Mouse (Mus musculus) liver, embryonic 12.5 days (tissue): ENCODE measurements around the gene Emilin2. TPM values are rescaled to one million over a fixed set of nuclear protein-coding genes. Genes with fewer than 3 reads are reported as not detected.
"Not testable (repeated sequence)": the region's sequence is repeated elsewhere in the genome, so short reads cannot be mapped to it uniquely, and the experiment has no call there.

Experiments
- ATAC-seq: fragments of 200-750 bp; cut with Nextera tagmentation; 2 replicates; pipeline ENCODE4 v1.8.0; 2017; ENCODE audit warnings: moderate number of reproducible peaks, mild to moderate bottlenecking, moderate library complexity
- H3K27ac ChIP-seq: fragments of 300-500 bp; sonication (generic); 2 replicates; pipeline ENCODE4 v1.5.1; 2016; ENCODE audit warnings: mild to moderate bottlenecking
- H3K27me3 ChIP-seq: fragments of 300-500 bp; sonication (generic); replicated peaks from 2 replicates; pipeline ENCODE4 v1.6.1; 2016; ENCODE audit warnings: mild to moderate bottlenecking, moderate library complexity
- H3K36me3 ChIP-seq: fragments of 300-500 bp; sonication (generic); 2 replicates; pipeline ENCODE4 v1.6.1; 2016; ENCODE audit warnings: mild to moderate bottlenecking, moderate library complexity
- H3K4me1 ChIP-seq: fragments of 300-500 bp; sonication (generic); 2 replicates; pipeline ENCODE4 v1.6.1; 2016
- H3K4me2 ChIP-seq: fragments of 300-500 bp; sonication (generic); 2 replicates; pipeline ENCODE4 v1.6.1; 2016; ENCODE audit warnings: mild to moderate bottlenecking, moderate library complexity
- H3K4me3 ChIP-seq: fragments of 300-500 bp; sonication (generic); 2 replicates; pipeline ENCODE4 v1.5.1; 2016; ENCODE audit warnings: mild to moderate bottlenecking, moderate library complexity
- H3K9ac ChIP-seq: fragments of 300-500 bp; sonication (generic); 2 replicates; pipeline ENCODE4 v1.6.1; 2016; ENCODE audit warnings: mild to moderate bottlenecking, moderate library complexity
- H3K9me3 ChIP-seq: fragments of 300-500 bp; sonication (generic); replicated peaks from 2 replicates; pipeline ENCODE4 v1.6.1; 2016; ENCODE audit warnings: mild to moderate bottlenecking, moderate library complexity
- WGBS: fragments of 180-500 bp; shearing (Covaris S2); methylation state at CpG from one replicate; pipeline ENCODE4 v1.1.7; 2016; ENCODE audit not compliant: insufficient replicate concordance; 5-methylcytosine and 5-hydroxymethylcytosine counted together
- polyA plus RNA-seq: library from polyadenylated mRNA; unstranded; fragments of >200 nt; fragmentation: Nextera tagmentation; extraction: Ambion mirVana; gene quantifications from 2 replicates; pipeline ENCODE4 v1.2.1, GENCODE M21; 2016

The Emilin2 gene
- polyA plus RNA-seq: 28.9 and 31.1 TPM in 2 replicates

DNA sequence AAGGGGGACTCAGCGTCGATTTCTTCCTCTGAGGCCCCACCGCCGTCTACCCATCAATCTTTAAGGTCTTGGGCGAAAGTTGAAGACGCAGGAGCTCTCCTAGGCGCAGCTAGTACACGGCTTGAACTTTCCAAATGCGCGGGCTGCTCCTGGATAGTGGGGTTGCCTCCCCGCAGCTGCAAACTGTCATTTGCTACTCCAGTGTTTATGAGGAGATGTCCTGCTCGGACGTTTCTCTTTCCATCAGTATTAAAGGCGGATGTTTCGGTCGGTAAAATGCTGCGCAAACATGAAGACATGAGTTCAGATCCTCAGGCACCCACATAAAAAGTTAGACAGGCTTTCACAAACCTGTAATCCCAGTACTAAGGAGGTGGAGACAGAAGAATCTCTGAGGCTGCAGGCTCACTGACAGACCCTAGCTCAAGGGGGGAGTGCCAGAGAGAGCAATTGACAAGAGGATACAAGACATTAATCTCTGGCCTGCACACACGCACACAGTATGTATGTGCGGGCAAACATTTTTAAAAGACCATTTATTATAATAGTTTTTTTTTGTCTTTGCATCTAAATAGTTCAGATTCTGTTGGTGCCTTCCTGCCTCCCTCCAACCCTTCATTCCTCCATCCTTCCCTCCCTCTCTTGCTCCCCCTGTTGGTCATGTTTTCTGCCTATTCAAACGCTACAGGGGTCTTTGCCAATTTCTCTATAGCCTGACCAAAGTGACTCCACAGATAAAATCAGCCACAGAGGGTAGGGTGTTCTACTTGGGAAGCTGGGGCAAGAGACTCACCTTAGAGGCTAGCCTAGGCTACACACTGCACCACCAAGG, at the start of gene Emilin2:
TSS of gene Emilin2 (minus strand) at position 639 of the 832 bp plus-strand sequence.
- H3K9me3 ChIP-seq: no peaks in the 10 kb centered on the region
- H3K9ac ChIP-seq: peak within 1 kb of the TSS; percentile 91
- WGBS: 7% methylated on average over 20 of the region's 20 CpGs
- peaks cover 19% of the 10 kb centered on the region; the same call in 1 of the 2 replicates for H3K27me3 ChIP-seq
- H3K4me2 ChIP-seq: peak within 1 kb of the TSS; percentile 96
- H3K4me1 ChIP-seq: peaks cover 41% of the 10 kb centered on the region
- ATAC-seq: peak; percentile 42
- peak within 1 kb of the TSS; percentile 76 for H3K4me3 ChIP-seq
- H3K27ac ChIP-seq: peak within 1 kb of the TSS; percentile 73
- H3K36me3 ChIP-seq: peaks cover 3% of the 10 kb centered on the region; the same call in 1 of the 2 replicates

DNA sequence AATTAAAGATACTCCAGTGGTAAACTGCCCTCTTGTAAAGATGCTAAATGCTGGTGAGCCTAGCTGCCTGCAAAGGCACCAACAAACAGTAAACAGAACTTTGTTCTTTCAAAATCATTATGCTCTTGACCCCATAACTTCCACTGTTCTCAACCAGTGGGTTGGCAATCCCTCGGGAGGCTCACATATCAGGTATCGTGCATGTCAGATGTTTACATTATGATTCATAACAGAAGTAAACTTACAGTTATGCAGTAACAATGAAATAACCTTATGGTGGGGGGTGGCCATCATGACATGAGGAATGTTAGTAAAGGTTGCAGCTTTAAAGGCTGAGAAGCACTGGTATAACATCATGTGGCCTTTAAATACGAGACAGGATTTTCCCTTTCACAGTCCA, 43.7 kb upstream of the Emilin2 start:
- H3K27me3 ChIP-seq: no peaks in the 10 kb centered on the region
- 81% methylated on average over 3 of the region's 3 CpGs for WGBS
- H3K4me3 ChIP-seq: no peak overlapping the region
- H3K9ac ChIP-seq: no peak overlapping the region
- H3K27ac ChIP-seq: no peak overlapping the region
- H3K36me3 ChIP-seq: peaks cover 84% of the 10 kb centered on the region
- H3K4me2 ChIP-seq: no peak overlapping the region
- H3K4me1 ChIP-seq: peaks cover 5% of the 10 kb centered on the region; the same call in 1 of the 2 replicates
- no peak for ATAC-seq
- H3K9me3 ChIP-seq: no peaks in the 10 kb centered on the region; the same call in 1 of the 2 replicates

DNA sequence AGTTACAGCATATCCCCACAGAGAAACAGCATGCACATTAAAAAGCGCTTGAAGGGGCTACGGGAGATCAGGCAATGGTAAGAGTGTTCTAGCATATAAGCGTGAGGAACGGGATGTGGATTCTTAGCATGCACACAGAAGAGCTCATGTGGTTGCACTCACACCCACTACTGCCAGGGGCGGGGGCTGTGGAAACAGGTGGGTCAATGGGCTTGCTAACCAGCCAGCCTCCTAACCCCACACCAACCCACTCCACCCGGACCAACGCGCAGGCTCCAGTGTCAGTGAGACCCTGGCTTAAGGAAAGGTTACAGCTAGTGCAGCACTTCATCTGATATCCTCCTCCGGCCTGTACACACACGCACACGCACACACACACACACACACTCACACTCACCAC, 42.4 kb upstream of the Emilin2 start:
- no peak overlapping the region for H3K9ac ChIP-seq
- H3K36me3 ChIP-seq: peaks cover 83% of the 10 kb centered on the region
- H3K4me1 ChIP-seq: peaks cover 5% of the 10 kb centered on the region; the same call in 1 of the 2 replicates
- 92% methylated on average over 11 of the region's 11 CpGs for WGBS
- no peak overlapping the region for H3K27ac ChIP-seq
- ATAC-seq: no peak
- H3K27me3 ChIP-seq: no peaks in the 10 kb centered on the region
- H3K9me3 ChIP-seq: no peaks in the 10 kb centered on the region
- H3K4me3 ChIP-seq: no peak overlapping the region
- no peak overlapping the region for H3K4me2 ChIP-seq

DNA sequence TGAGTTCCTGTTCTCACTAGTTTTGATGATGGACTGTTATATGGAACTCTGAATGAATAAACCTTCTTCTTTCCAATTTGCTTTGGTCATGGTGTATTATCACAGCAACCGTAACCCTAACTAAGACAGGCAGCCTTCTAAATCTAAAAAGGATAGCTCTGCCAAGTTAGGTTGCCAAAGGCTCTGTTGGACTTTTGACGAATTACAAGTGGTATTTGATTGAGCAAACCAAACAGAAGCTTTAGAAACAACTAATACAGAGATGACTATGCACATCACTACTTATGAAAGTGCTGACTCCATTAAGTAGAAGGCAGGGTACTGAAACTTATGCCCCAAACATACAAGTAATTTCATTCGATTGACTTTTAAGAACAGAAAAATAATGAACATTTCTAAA, 36.4 kb upstream of the Emilin2 start:
- Histone ChIP-seq H3K4me1 (no peaks in the 10 kb centered on the region), H3K9ac (no peak overlapping the region), H3K4me2 (no peak overlapping the region), H3K9me3 (no peaks in the 10 kb centered on the region), H3K27ac (no peak overlapping the region), H3K27me3 (no peaks in the 10 kb centered on the region), H3K4me3 (no peak overlapping the region), H3K36me3 (peaks cover 94% of the 10 kb centered on the region)
- WGBS: 86% methylated on average over 3 of the region's 3 CpGs
- no peak for ATAC-seq

DNA sequence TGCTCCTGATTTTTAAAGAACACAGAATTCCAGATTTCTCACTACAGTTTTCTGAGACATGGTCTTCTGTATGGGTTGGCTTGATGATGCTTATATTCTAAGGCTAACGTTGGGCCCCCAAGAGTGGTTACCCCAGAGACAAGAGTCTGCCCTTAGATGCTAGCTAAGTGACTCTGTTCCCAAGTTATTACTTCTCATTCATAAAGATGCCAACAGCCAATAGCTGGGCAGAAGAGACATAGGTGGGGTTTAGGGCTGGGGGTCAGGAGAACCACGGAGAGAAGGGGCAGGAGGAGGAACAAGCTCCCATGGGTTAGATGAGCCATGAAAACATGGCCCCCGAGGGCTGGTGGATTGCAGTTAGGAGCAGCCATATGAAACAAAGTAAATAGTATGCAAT, 30.2 kb upstream of the Emilin2 start:
- ATAC-seq: no peak
- 71% methylated on average over 3 of the region's 3 CpGs for WGBS
- Histone ChIP-seq H3K9me3 (no peaks in the 10 kb centered on the region), H3K27ac (no peak overlapping the region), H3K4me2 (no peak overlapping the region), H3K36me3 (peaks cover 45% of the 10 kb centered on the region), H3K27me3 (no peaks in the 10 kb centered on the region), H3K9ac (no peak overlapping the region), H3K4me1 (0 out of 2 replicates have a peak, but pooled peaks cover 3% of the 10 kb centered on the region), H3K4me3 (no peak overlapping the region)

DNA sequence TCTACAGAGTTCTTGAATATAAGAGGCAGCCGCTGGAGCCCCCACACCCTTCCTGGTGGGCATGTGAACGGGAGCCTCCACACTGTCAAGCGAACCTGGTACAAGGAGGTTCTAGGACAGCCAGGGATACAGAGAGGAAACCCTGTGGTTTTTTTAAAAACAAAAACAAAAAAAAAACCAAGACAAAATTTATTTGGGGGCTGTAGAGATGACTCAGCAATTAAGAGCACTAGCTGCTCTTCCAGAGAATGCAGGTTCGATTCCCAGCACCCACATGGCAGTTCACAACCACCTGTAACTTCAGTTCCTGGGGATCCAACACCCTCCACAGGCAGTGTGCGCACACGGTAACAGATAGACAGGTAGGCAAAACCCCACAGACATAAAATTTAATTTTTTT, 26.8 kb upstream of the Emilin2 start:
- ATAC-seq: no peak
- H3K4me2 ChIP-seq: no peak overlapping the region
- H3K4me1 ChIP-seq: 0 out of 2 replicates have a peak, but pooled peaks cover 3% of the 10 kb centered on the region
- peaks cover 14% of the 10 kb centered on the region for H3K36me3 ChIP-seq
- H3K27me3 ChIP-seq: no peaks in the 10 kb centered on the region
- no peak overlapping the region for H3K9ac ChIP-seq
- no peak overlapping the region for H3K4me3 ChIP-seq
- no peaks in the 10 kb centered on the region for H3K9me3 ChIP-seq
- H3K27ac ChIP-seq: no peak overlapping the region
- WGBS: 86% methylated on average over 6 of the region's 6 CpGs

DNA sequence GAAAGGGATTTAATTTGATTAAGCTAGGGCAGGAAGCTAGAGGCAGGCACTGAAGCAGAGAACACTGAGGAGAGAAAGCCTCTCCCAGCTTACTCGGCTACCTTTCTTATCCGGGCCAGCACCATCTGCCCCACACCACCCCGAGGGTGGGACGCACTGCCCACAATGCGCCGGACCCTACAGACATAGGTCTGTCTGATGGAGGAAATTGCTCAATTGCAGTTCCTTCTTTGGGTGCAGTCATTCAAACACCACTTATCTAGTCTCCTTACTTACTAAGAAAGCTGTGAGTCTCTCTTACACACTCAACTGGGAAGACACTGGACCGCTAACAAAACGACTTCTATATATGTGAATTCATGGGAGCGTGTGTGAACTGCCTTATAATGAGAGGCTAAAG, 25.8 kb upstream of the Emilin2 start:
- no peak overlapping the region for H3K27ac ChIP-seq
- no peaks in the 10 kb centered on the region for H3K9me3 ChIP-seq
- 37% methylated on average over 9 of the region's 9 CpGs for WGBS
- H3K9ac ChIP-seq: no peak overlapping the region
- no peak for ATAC-seq
- H3K36me3 ChIP-seq: peaks cover 5% of the 10 kb centered on the region
- 0 out of 2 replicates have a peak, but pooled peaks cover 4% of the 10 kb centered on the region for H3K27me3 ChIP-seq
- H3K4me2 ChIP-seq: no peak overlapping the region
- no peak overlapping the region for H3K4me3 ChIP-seq
- H3K4me1 ChIP-seq: 0 out of 2 replicates have a peak, but pooled peaks cover 3% of the 10 kb centered on the region

DNA sequence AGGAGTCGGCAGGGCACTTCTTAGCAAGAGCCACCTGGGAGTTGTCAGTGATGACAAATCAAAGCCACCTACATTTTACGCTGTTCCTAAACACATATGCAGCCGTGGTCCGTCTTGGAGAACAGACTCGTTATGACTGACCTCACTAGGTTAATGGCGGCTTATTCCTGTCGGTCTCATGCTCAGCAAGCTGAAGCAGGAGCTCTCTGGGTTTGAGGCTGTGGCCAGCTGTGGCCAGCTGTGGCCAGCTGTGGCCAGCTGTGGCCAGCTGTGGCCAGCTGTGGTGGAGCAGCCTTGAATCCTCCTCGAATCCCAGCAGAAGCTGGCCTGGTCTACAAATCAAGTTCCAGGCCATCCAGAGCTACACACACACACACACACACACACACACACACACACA, 24.6 kb upstream of the Emilin2 start:
- ATAC-seq: no peak
- no peaks in the 10 kb centered on the region for H3K9me3 ChIP-seq
- no peak overlapping the region for H3K27ac ChIP-seq
- 73% methylated on average over 8 of the region's 8 CpGs for WGBS
- no peak overlapping the region for H3K4me3 ChIP-seq
- H3K4me2 ChIP-seq: no peak overlapping the region
- peaks cover 9% of the 10 kb centered on the region; the same call in 1 of the 2 replicates for H3K27me3 ChIP-seq
- 0 out of 2 replicates have a peak, but pooled peaks cover 3% of the 10 kb centered on the region for H3K4me1 ChIP-seq
- no peak overlapping the region for H3K9ac ChIP-seq
- H3K36me3 ChIP-seq: no peaks in the 10 kb centered on the region

DNA sequence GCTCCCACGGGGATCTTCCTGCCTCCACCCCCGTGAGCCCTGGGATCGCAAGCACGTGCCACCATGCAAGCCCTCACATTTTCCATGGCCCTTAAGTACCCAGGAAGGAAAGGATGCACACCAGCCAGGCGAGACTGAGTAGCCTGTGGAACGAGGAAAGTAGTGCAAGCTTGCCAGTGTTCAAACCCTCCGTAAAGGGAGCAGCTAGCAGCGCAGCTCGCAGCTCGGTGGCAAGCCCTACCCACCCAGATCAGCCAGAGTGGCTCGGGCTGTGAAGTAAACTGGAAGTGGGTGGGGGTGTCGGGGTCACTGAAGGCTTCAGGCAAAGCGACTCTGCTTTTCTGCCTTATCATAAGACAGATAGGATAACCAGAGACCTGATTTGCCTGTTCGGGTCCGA, 20.5 kb upstream of the Emilin2 start:
- no peak overlapping the region for H3K27ac ChIP-seq
- no peak for ATAC-seq
- no peak overlapping the region for H3K9ac ChIP-seq
- no peaks in the 10 kb centered on the region for H3K36me3 ChIP-seq
- no peaks in the 10 kb centered on the region for H3K9me3 ChIP-seq
- no peaks in the 10 kb centered on the region for H3K4me1 ChIP-seq
- H3K4me3 ChIP-seq: no peak overlapping the region
- H3K4me2 ChIP-seq: no peak overlapping the region
- WGBS: 42% methylated on average over 15 of the region's 15 CpGs
- peaks cover 9% of the 10 kb centered on the region; the same call in 1 of the 2 replicates for H3K27me3 ChIP-seq

DNA sequence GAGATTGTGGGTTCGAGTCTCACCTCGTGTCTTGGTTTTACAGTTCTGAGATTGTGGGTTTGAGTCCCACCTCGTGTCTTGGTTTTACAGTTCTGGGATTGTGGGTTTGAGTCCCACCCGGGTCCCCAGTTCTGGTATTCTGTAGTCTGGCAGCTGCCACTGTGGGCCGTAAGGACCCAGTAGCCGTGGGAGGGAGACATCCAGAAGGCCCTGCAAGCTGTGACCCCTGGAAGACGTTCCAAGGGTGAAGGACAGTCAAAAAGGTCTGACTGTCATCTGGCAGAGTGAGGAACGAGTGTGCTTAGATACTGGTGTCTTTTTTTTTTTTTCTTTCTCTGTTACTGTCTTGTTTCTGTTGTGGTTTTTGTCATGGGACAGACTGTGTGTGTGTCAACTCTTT, 9.0 kb upstream of the Emilin2 start:
- not testable (repeated sequence) for H3K4me2 ChIP-seq, H3K9ac ChIP-seq, H3K27ac ChIP-seq, H3K4me1 ChIP-seq, H3K36me3 ChIP-seq, H3K4me3 ChIP-seq, H3K9me3 ChIP-seq, ATAC-seq
- H3K27me3 ChIP-seq: 0 out of 2 replicates have a peak, but pooled peaks cover 15% of the 10 kb centered on the region
- 68% methylated on average over 8 of the region's 8 CpGs for WGBS

DNA sequence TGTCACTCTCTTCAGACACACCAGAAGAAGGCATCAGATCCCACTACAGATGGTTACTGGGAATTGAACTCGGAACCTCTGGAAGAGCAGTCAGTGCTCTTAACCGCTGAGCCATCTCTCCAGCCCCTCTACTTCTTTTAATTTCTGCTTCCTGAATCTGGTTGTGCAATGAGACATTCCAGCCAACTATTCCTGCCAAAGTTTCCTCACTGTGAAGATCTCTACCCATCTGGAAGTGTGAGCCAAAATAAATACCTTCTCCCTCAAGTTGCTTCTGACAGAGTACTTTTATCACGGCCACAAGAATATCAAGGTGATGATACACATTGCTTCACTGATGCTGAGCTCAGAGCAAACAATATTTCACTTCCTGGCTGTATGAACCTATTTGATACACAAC, 7.6 kb upstream of the Emilin2 start:
- H3K36me3 ChIP-seq: no peaks in the 10 kb centered on the region
- H3K4me2 ChIP-seq: no peak overlapping the region
- H3K27ac ChIP-seq: no peak overlapping the region
- H3K9ac ChIP-seq: no peak overlapping the region
- WGBS: 83% methylated on average over 3 of the region's 3 CpGs
- no peaks in the 10 kb centered on the region for H3K4me1 ChIP-seq
- ATAC-seq: no peak
- no peaks in the 10 kb centered on the region for H3K9me3 ChIP-seq
- no peak overlapping the region for H3K4me3 ChIP-seq
- 0 out of 2 replicates have a peak, but pooled peaks cover 15% of the 10 kb centered on the region for H3K27me3 ChIP-seq

DNA sequence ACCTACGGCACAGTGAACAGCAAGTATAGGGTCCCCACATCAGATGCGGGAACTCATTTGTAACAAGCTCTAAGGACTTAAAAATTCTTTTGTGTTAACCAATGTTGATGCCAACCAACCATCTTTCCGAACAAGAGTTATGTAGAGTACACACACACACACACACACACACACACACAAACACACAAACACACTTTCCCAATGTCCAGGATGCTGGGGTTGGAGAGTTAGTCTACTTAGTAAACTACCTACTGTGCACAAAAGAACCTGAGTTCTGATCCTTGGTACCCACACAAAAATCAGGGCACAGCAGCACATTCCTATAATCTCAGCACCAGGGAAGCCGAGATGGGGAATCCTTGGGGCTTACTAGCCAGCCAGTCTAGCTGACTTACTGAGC, 5.8 kb upstream of the Emilin2 start:
- Histone ChIP-seq H3K27me3 (0 out of 2 replicates have a peak, but pooled peaks cover 15% of the 10 kb centered on the region), H3K4me2 (no peak overlapping the region), H3K9me3 (no peaks in the 10 kb centered on the region), H3K4me3 (no peak overlapping the region), H3K27ac (no peak overlapping the region), H3K36me3 (no peaks in the 10 kb centered on the region), H3K9ac (no peak overlapping the region), H3K4me1 (no peaks in the 10 kb centered on the region)
- no peak for ATAC-seq
- 78% methylated on average over 4 of the region's 4 CpGs for WGBS
